Mouse (Mus musculus) R1 (cell line): ENCODE results near the gene Brf1.

Experiments used
- DNase-seq: peaks from one replicate; pipeline ENCODE4 v3.0.0-alpha.2; 2018; ENCODE audit warnings: low read depth, low spot score

Gene Brf1

DNA sequence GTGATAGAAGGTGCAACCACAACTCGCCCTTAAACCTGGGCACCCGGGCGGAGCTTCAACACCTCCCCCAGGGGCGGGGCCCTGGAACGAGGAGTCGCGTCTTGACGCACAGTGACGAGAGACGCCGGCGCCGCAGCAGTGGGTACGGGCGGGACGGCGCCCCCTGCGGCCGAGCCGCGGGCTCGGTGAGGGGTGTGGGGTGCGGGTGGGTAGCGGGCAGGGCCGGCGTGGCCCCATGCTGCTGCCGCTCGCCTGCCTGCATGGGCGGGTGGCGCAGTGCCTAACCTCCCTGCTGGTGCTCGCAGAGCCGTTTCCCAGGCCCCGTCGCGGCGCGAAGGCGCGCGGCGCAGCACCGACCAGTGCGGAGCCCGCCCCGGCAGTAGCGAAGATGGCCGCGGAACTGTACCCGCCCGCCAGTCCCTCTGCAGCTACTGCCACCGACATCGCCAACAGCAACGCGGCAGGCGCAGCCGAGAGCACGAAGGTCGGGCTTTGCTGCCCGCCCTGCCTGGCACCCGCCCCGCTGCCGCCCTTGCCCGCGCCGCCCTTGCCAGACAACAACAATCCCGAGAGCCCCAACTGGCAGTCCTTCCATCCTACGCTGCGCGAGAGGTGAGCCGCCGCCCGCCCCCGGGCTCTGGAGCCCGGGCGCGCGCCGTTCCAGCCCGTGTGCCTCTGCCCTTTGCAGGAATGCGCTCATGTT lies 24.0 kb downstream of the Brf1 start, which contains the start of gene Btbd6:
Gene Btbd6, plus strand, starts transcription at position 112 of the 703 bp plus-strand sequence.
- DNase-seq, result peak; percentile 87

DNA sequence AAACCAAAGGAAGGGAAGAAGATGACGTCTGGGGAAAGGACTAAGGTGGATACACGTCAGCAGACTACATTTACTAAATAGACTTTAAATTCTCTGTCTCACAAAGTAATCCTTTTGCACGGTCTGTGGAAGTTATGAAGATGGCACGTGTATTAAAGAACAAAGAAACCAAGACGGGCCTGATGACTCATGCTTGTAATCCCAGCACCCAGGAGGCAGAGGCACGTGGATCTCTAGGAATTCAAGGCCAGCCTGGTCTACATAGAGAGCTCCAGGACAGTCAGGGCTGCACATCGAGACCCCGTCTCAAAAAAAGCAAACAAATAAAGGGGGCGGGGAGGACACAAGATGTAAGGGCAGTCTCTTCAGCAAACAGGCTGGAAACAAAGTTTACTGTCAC lies 25.8 kb downstream of the Brf1 start:
- DNase-seq, result no peak

DNA sequence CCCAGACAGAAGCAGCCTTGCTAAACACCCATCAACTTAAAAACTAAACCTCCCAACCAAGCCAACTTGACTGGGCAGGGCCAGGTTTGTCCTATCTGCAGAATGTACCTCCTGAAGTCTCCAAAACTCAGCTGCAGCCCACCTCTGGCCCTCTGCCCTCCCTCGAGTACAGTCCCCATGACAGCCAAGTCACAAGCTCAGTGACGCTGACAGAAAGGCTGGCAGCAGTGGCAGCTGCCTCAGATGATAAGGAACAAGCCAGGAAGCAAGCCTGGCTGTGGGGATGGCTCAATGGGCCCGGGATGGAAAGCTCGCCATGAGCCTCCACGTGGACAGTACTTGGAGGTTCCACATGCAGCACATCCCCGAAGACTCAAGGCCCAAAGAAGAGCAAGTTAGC lies 30.9 kb downstream of the Brf1 start:
- no peak for DNase-seq

DNA sequence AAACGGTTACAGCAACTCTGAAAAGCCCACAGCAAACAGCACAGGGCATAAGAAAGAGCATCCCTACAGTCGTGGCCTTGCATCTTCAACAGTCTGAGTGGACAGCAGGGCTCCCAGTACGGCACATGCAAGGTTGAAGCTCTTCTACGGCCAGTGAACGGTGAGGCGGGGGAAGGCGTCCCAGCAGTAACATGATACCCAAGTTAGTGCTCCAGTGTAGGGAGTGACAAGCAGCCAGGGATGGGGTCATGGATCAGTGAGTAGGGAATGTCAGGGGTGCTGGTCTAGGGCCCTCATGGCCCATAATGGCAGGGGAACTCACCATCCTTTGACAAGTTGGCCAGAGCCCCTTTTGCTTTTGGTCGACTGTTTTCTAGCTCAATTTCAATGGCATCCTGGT lies 31.6 kb downstream of the Brf1 start:
- DNase-seq, result no peak

DNA sequence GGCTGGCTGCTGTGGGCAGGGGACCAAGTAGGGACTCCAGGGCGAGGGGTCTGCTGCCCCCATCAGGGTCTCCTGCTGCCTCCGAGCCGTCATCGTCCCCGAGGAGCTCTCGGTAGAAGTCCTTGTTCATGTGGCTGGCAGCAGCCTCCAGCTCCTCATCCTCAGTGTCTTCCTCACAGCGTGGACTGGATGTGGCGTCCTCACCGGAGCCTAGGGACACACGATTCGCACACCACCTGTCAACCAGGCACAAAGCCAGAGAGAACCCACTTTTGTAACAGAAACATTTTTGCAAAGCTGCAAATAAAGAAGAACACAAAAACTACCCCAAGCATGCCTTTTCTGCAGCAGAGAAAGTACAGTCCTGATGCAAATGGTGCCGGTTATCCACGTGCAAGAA lies 34.7 kb downstream of the Brf1 start:
- DNase-seq, result no peak

DNA sequence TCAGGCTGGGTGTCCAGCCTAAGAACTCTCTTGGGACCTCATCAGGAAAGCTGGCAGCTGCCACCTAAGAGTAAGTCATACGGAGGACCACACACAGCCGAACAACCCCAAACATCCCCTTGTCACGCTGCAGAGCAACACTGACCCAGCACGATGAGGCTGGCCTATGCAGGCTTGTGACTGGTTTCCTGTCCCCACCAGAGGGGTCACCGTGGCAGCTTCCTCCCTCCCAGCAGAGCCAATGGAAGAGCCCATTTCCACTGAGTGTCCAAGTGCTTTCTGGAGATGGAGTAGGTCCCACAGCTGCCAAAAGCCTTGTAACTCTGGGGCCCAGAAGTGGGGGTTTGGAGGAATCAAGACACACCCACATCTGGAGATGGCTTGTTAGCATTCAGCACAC lies 38.6 kb downstream of the Brf1 start:
- no peak for DNase-seq

DNA sequence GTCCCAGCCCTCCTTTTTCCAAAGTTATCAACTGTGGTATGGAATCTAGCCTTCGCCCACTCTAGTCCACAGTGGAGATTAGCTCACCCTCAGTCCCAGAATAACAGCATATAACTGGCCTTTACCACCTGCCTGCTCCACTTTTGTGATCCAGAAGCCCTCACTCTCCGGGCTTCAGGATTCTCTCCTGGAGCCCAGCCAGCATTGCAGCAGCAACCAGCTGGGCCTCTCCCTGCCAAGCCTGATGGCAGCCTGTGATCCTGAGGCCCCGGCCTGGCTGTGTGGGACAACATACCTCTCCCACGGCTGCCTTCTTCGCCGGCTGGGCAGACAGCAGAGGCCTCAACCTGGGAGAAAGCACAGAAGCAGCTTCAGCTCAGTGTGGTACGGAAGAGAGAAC lies 39.1 kb downstream of the Brf1 start:
- no peak for DNase-seq

DNA sequence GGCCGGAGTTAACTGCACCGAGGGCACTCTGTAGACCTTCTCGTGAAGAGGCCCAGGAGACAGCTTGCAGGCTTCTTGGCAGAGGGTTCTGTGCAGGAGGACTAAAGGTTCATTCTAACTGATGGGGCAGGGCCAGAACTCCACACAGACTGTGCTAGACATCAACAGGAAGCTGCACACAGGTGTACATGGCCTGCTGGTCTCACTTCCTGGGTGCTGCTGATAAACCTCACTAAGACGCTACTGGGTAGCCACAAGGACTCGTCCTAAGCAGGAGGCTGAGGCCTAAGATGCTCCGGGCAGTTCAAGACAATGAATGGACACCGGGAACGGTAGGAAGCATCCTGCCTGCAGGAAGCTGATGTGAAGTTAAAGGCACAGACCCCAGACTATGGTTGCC lies 41.1 kb downstream of the Brf1 start:
- DNase-seq, result no peak

DNA sequence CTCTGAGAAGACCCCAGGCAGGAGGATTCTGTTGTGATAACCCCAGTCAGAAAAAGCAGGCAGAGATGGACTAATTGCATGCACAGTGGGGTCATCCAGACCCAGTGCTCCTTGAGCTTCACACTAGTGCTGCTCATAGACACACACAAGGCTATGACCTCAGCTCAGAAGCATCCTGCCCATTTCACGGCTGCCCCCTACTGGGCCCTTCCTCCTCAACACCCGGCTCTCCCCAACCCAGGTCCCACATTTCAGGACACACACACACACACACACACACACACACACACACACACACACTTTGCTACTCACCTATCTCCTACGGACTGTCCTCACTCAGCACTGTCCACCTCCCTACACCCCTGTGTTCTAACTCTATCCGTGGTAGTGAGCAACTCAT lies 42.2 kb downstream of the Brf1 start:
- DNase-seq, result peak; percentile 65

DNA sequence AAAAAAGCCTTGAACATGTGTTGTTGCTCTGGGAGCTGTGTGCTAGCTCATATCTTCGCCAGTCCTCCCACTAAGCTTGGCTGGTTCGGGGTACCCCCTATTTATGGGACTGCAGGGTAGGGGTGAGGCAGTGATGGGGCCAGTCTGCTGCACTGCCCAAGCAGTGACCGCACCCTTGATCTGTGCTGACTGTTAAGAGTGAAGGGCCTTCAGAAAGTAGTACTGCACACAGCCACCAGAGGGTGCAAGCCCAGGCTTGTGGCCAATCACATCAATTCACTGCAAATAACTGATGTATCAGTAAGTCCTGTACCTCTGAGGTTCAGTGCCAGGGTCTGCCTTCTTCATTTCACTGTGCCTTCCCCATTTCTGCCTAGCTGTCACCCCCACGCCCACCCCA lies 44.7 kb downstream of the Brf1 start:
- peak; percentile 69 for DNase-seq

DNA sequence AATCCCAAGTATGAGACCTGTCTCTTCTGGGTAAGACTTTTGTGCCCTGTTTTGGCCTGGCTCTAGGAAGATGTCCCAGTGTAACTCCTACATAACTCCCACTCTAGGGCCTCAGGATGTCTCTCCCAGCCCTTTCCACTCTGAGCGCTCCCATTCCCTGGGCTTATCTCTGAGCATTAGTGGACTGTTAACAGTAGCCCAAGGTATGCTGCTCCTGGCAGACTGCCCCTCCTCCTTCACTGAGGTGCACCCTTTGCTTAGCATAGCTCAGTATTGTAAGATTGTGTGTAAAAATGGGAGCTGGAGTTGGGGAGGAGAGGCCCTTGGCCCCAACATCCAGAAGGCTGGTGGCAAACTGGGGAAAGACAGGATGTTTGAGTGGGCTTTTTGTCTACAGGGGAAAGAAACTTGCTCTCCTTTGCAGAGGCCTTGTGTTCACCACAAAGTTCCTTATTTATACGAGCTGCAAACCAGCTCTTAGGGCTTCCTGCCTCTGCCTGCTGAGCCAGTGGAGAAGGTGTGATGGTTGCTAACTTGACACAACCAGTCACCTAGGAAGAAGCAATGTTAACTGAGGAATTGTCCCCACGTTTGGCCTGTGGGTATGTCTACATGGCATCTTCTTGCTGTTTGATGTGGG lies 47.5 kb downstream of the Brf1 start:
- DNase-seq, result no peak

DNA sequence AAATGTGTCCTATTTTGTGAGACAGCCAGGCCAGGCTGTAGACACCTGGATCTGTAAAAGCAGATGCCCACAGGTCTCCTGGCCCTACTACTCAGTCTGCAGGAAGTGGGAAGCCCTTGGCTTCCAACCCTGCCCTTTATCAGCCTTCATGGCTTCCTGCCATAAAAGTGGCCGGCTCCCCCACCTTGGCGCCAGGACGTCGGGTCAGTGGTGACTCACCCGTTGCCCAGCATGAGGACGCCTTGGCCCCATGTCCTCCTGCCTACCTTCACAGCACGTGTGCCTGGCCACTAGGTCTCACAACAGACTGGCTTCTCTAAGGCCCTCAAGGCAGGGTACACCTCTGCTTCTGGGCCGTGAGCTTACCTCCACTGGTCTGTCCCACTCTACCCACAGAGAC lies 48.1 kb downstream of the Brf1 start:
- no peak for DNase-seq

DNA sequence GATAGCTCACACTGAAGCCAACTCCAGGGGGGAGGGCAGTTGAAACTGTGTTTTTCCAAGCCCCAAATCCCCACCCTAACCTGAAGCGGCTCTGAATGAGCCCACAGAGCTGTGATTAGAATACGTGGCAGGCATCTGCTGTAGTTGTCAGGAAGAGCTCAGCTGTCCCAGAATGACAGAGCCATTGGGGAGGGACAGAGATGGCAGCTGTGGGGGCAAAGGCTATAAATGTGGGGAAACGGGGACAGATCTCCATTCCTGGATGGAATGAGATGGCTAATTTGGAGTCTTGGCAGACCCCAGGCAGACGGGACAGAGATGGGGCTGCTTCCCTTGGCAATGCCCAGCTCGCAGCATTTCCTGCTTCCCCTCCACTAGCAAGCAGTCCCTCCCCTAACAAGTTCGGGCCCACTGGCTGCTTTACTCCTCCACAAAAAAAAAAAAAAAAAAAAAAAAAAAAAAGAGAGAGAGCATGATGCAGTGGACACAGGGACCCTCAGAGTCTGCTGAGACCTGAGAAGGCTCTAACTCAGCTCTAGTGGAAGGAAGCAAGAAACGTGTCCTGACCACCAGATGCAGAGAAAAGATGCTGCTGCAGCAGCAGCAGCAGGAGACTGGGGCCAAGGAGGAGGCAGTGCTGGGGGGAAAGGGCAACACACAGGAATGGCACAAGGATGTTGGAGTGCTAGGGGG lies 49.2 kb downstream of the Brf1 start:
- DNase-seq, result no peak

DNA sequence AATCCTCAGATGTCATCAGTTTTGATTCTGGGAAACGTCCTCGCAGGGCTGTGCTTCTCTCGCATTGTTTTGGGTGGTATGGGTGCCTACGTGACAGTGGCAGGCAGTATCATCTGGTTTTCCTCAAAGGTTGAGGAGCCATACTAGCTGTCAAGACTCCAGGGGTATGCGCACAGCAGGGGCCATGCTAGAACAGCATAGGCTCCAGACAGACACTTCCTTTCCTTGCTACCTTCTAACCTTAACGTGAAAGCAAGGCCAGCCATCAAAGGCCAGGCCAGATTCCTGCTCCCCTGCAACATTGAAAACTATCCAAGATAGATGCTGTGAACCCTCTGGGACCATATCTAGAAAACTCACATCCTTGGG lies 49.8 kb downstream of the Brf1 start:
- DNase-seq, result no peak

DNA sequence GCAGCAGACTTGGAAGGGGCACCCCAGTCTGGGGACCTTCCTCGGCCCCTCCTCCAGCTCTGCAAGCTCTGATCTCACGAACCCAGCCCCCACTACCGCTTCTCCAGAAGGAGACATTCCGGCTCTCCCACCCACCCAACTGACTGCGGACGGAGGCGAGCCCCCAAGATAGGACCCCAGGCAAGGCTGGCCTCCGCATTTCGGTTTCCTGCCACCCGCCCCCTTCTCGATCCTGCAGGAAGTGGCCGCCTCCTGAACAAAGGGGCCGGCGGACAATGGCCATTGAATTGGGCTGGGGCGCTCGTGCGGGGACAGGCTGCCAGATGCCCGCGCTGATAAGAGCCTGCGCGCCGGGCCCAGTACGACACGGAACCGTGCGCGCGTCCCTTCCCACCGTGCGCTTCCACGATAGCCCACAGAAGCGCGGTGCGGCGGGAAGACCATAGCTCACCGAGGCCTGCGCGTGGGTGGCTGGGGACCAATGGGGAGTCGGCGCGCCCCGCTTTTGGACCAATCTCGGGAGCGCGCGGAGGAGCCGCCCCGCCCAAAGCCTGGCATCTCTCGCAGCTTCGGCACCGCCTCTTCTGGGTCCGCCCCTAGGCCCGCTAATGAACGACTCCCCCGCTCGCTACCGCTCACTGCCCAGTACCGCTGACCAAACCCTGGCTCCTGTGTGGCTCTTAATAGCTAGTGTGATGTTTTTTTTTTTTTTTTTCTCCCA lies 50.3 kb downstream of the Brf1 start:
- peak; percentile 81 for DNase-seq

DNA sequence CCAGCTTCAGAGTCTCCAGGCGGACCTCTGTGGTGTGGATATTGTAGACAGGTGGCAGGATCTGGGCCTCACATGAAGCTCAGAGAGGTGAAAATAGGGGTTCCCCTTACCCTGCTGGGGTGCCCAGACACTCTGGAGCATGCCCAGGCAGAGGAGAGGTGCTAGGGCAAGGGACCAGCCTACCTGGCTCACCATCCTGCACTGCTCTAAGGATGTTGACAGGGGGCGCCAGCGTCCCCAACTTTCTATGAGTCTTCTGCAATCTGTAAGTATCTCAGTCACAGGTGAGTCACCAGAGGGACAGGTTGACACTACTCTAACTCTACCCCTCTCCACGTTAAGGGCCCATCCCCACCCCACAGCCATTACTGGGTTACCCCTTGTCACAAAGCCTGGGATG lies 53.2 kb downstream of the Brf1 start:
- DNase-seq, result peak; percentile 72

DNA sequence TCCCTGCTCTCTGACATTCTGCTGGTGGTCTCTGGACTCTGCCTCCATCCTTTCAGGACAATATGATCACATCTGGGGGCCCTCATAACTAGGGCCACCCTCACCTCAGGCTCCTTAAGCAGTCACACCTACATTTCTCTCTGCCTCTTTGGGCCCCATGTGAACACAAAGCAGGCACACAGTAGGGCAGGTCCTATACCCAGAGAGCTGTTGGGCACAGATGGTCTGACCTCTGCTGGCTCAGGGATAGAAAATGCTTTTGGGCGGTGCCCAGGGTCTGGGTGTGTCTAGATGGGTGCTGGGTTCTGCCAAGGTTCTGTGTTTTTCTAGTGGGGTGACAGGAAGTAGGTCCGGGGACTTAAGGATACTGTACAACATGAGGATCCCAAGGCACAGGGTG lies 56.8 kb downstream of the Brf1 start:
- DNase-seq, result no peak

DNA sequence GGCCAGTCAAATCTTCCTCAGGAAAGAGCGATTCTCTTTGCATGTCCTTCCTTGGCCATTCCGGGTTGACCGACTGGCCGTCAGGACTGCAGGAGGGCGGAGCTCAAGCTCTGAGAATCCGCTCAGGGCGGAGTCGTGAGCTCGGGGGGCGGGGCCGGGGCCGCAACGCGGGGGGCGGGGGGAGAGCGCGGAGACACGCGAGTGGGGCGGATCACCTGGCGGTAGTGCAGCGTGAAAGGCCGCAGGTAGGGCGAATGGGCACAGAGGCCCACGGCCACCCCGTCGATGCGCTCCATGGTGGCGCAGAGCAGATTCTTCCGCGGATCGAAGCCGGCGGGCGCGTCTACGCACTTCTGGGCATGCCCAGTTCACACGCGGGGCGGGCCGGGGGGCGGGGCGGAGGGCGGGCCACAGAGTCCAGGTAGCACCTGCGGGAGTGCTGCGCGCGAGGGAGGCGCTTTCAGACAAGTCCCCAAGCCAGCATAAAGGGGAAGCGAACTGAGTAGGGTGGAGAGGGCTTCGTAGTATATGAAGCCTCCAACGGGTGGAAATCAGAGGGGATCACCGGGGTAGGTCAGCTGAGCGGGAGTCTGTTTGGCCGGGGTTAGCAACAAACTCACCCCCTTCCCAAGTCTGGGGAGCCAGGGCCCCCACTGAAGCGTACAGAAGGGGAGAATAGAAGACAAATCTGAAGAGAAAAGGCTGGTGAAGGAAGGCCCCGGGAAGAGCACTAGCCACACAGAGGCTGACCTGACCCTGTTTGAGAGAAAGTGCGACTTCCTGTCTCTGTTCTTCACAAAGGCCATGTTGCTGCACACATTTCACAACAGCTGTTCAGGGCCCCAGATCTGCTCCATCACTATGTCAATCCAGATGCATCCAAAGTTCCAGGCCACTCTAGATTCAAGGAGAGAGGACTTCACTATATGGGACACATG lies 58.5 kb downstream of the Brf1 start, which contains the start of gene Nudt14:
Gene Nudt14, minus strand, starts transcription at position 349 of the 938 bp plus-strand sequence.
- DNase-seq, result peak; percentile 76

DNA sequence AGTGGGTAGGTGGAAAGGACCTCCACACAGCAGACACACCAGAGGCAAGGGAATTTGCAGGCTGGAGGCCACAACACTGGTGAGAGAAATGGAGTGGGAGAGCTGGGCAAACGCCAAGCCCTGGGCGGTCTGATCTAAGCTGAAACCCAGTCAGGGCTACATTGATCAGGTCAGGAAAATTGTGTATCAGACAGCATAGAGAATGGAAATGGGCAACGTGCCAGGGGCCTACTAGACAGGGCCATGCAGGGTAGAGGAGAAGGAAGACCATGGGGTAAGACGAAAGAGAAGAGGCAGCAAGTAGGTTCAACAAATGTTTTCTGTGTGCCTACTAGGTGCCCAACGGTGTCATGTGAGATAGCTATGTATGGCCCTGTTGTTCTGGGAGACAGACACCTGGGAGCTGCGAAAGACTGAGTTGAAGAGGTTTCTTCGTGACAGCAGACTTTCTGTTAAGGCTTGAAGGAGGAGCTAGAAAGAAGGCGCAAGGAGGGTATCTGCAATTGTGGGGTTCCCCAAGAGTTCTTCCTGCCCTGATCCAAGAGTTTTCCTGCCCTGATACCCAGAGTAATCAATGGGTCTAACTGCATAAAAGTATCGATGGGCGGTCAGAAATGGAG lies 59.2 kb downstream of the Brf1 start:
- no peak for DNase-seq

DNA sequence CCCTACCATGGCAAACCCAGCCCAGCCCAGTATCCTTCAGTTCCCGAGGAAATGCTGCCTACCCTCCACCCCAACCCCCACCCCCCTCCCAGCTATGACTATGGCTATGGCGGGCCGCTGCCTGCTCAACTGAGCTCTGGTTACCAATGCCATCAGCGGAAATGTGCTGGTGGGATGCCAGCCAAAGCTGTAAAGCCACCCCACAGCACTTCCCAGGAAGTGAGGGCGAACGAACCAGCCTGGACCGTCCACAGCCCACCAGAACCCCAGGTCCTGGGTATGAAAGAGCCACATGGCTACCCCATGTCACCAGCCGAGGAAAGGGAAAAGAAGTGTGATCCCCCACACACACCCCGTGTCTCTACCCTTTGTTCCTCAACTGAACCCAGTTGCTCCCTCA lies 59.8 kb downstream of the Brf1 start:
- no peak for DNase-seq

DNA sequence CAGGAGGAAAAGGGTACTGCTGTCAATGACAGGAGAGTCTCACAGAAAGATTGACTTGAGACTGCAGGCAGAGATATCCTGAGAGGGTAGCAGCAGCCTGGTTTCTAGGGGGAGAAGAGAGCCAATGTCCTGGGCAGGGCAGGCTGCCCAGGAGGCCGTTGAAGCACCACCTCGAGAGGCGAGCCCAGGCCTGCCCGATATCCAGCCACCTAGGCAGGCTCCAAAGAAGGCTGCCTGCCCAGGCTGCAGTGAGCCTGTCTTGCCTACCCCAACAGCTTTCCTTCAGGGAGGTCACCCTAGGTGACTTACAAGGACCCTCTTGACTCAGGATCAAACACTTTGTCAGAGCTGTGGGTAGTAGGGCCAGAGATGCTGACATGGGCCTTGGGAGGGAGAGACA lies 60.3 kb downstream of the Brf1 start:
- no peak for DNase-seq
